Mouse (Mus musculus) frontal cortex, adult 2 months (tissue): ENCODE data around the gene Prokr2. TPM values are rescaled to one million over a fixed set of nuclear protein-coding genes. Genes with fewer than 3 reads are reported as not detected.
"Not testable (repeated sequence)": the region's sequence is repeated elsewhere in the genome, so short reads cannot be mapped to it uniquely, and the experiment has no call there.

ENCODE experiments used
- DNase-seq, 2 experiments: peaks; one replicate each; pipeline ENCODE4 v3.0.0; 2022; ENCODE audit warnings: low spot score in 1 of 2; ENCODE audit errors: extremely low spot score in 1 of 2
- polyA plus RNA-seq: library from polyadenylated mRNA; depleted of rRNA; stranded (reverse); fragments of >200 nt; gene quantifications from 2 replicates; pipeline ENCODE4 v1.2.3, GENCODE M21; 2012; rRNA removed

Gene Prokr2
- polyA plus RNA-seq, 1 experiment: 6.7 TPM

DNA sequence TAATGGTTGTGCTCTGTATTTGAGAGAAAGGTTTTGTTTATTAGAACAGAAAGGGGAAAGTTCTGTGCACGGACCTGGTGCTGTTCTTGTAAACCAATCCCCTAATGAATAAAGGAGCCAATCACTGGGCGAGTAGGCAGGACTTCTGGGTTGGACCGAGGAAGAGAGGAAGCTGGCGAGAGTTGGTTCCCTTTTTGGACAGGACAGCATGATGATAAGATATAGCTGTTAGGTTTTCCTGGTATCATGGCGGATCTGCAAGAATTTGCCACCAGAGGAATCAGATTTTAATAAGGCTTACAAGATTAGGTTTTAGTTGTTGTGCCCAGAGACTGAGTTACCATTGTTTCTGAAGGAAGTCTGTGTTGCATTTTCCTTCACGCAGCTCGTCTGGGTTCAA lies 96.0 kb downstream of the Prokr2 start:
- DNase-seq: not testable (repeated sequence)

Other genes starting within 250 kb of the Prokr2 start
- gene Slc23a2, start 240.3 kb downstream of the Prokr2 start, polyA plus RNA-seq: 86.7 and 98.5 TPM in 2 replicates
- gene Tmem230, start 137.6 kb downstream of the Prokr2 start, polyA plus RNA-seq: 64.4 and 66.6 TPM in 2 replicates
- 67.0 and 72.5 TPM in 2 replicates for gene Pcna, start 132.1 kb downstream of the Prokr2 start, polyA plus RNA-seq
- 152 and 158 TPM in 2 replicates for gene Cds2, start 122.3 kb downstream of the Prokr2 start, polyA plus RNA-seq
- gene Gpcpd1, start 202.3 kb upstream of the Prokr2 start, polyA plus RNA-seq: 89.0 and 90.7 TPM in 2 replicates